Mouse (Mus musculus) liver, postnatal 0 days (tissue): Measurements from ENCODE around the gene Gm10912.

Experiments used
- CTCF ChIP-seq: sonication (generic); IDR thresholded peaks from 2 replicates; pipeline ENCODE4 v1.5.1; 2016; ENCODE audit warnings: antibody characterized with exemption, low read depth
- EP300 ChIP-seq: IDR thresholded peaks from 2 replicates; pipeline ENCODE4 v1.6.1; 2016; ENCODE audit warnings: antibody characterized with exemption, low read depth, mild to moderate bottlenecking

DNA sequence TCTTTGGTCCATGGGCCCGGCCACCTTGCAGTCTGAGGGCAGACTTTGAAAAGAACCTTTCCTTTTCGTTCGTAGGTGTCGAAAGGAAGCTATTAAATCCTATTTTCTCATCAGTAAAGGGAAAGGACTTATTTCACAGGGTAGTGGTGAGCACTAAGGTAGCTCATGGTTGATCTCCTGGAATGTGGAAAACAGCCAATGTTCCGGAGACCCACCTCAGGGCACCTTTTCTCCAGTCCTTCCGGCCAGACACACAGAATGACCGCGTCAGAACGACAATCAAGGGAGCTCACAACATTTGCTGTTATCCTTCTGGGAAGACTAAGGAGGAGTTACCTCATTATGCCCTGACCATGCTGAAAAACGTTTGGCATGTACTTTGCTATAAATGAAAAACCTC lies 30.6 kb downstream of the Gm10912 start:
- TF ChIP-seq CTCF (no peak), EP300 (no peak)
